Mouse (Mus musculus): Measurements from ENCODE around the gene Mgst3. TPM values are rescaled to one million over a fixed set of nuclear protein-coding genes. Genes with fewer than 3 reads are reported as not detected.

The Mgst3 gene
- total RNA-seq (2015; ENCODE audit: low replicate concordance), result 406 and 410 TPM in 2 replicates
- total RNA-seq (2017; ENCODE audit: low replicate concordance), result 298 and 328 TPM in 2 replicates

GRCm38 (mm10) chr1:167393683-167394492 is at the start of gene Mgst3:
TSS of gene Mgst3 (minus strand) at chr1:167393841.
- ATAC-seq (replicated peaks; ENCODE audit: low FRiP score, poor library complexity, severe bottlenecking), result peak; percentile 80

GRCm38 (mm10) chr1:167438231-167438885 is 44.7 kb upstream of the Mgst3 start:
- ATAC-seq (replicated peaks; ENCODE audit: low FRiP score, poor library complexity, severe bottlenecking), result no peak

- no peak for ATAC-seq (replicated peaks; ENCODE audit: low FRiP score, poor library complexity, severe bottlenecking)
Observed at GRCm38 (mm10) chr1:167437091-167437490, 43.5 kb upstream of the Mgst3 start.

- ATAC-seq (replicated peaks; ENCODE audit: low FRiP score, poor library complexity, severe bottlenecking), result no peak
Observed at GRCm38 (mm10) chr1:167436186-167436975, 42.7 kb upstream of the Mgst3 start.

GRCm38 (mm10) chr1:167434931-167435330 is 41.3 kb upstream of the Mgst3 start:
- ATAC-seq (replicated peaks; ENCODE audit: low FRiP score, poor library complexity, severe bottlenecking), result no peak

GRCm38 (mm10) chr1:167430976-167431676 is 37.5 kb upstream of the Mgst3 start:
- no peak for ATAC-seq (replicated peaks; ENCODE audit: low FRiP score, poor library complexity, severe bottlenecking)

- ATAC-seq (replicated peaks; ENCODE audit: low FRiP score, poor library complexity, severe bottlenecking), result no peak
Observed at GRCm38 (mm10) chr1:167426681-167427080, 33.0 kb upstream of the Mgst3 start.

GRCm38 (mm10) chr1:167425572-167425971 is 31.9 kb upstream of the Mgst3 start:
- ATAC-seq (replicated peaks; ENCODE audit: low FRiP score, poor library complexity, severe bottlenecking), result no peak

- ATAC-seq (replicated peaks; ENCODE audit: low FRiP score, poor library complexity, severe bottlenecking), result no peak
Observed at GRCm38 (mm10) chr1:167422501-167423240, 29.0 kb upstream of the Mgst3 start.

GRCm38 (mm10) chr1:167414846-167415245 is 21.2 kb upstream of the Mgst3 start:
- ATAC-seq (replicated peaks; ENCODE audit: low FRiP score, poor library complexity, severe bottlenecking), result peak; percentile 65; the same call in 1 of the 2 replicates

GRCm38 (mm10) chr1:167411991-167412715 is 18.5 kb upstream of the Mgst3 start:
- ATAC-seq (replicated peaks; ENCODE audit: low FRiP score, poor library complexity, severe bottlenecking), result no peak

GRCm38 (mm10) chr1:167409601-167410000 is 16.0 kb upstream of the Mgst3 start:
- no peak for ATAC-seq (replicated peaks; ENCODE audit: low FRiP score, poor library complexity, severe bottlenecking)

- no peak for ATAC-seq (replicated peaks; ENCODE audit: low FRiP score, poor library complexity, severe bottlenecking)
Observed at GRCm38 (mm10) chr1:167405237-167405636, 11.6 kb upstream of the Mgst3 start.

GRCm38 (mm10) chr1:167393281-167393680 is 360 bp downstream of the Mgst3 start:
- ATAC-seq (replicated peaks; ENCODE audit: low FRiP score, poor library complexity, severe bottlenecking), result peak; percentile 31

GRCm38 (mm10) chr1:167392687-167393086 is 954 bp downstream of the Mgst3 start:
- peak; percentile 76 for ATAC-seq (replicated peaks; ENCODE audit: low FRiP score, poor library complexity, severe bottlenecking)

GRCm38 (mm10) chr1:167392031-167392640 is 1.5 kb downstream of the Mgst3 start:
- no peak for ATAC-seq (replicated peaks; ENCODE audit: low FRiP score, poor library complexity, severe bottlenecking)

- no peak for ATAC-seq (replicated peaks; ENCODE audit: low FRiP score, poor library complexity, severe bottlenecking)
Observed at GRCm38 (mm10) chr1:167391241-167391640, 2.4 kb downstream of the Mgst3 start.

GRCm38 (mm10) chr1:167390381-167390780 is 3.3 kb downstream of the Mgst3 start:
- no peak for ATAC-seq (replicated peaks; ENCODE audit: low FRiP score, poor library complexity, severe bottlenecking)
